Mouse (Mus musculus) embryonic fibroblast, embryonic 13.5 days (primary cell): ENCODE results near the gene Zan. TPM values are rescaled to one million over a fixed set of nuclear protein-coding genes. Genes with fewer than 3 reads are reported as not detected.

ENCODE experiments used
- H3K27ac ChIP-seq: 2 replicates; pipeline ENCODE4 v1.5.1; 2012; ENCODE audit warnings: low read length, control low read depth, inconsistent platforms; ENCODE audit not compliant: insufficient read depth
- H3K4me1 ChIP-seq: 2 replicates; pipeline ENCODE4 v1.6.1; 2011; ENCODE audit warnings: low read length; ENCODE audit not compliant: control insufficient read depth, insufficient read depth
- H3K4me3 ChIP-seq: 2 replicates; pipeline ENCODE4 v1.5.1; 2011; ENCODE audit warnings: mild to moderate bottlenecking, control low read depth, low read length; ENCODE audit not compliant: insufficient read depth
- CTCF ChIP-seq: IDR thresholded peaks from 2 replicates; pipeline ENCODE4 v1.5.1; 2011; ENCODE audit warnings: mild to moderate bottlenecking, control low read depth, low read length, moderate library complexity, borderline replicate concordance; ENCODE audit not compliant: insufficient read depth
- POLR2A ChIP-seq: IDR thresholded peaks from 2 replicates; pipeline ENCODE4 v1.6.1; 2011; ENCODE audit warnings: low read depth, mild to moderate bottlenecking, control low read depth, low read length, moderate library complexity
- polyA plus RNA-seq: library from polyadenylated mRNA; stranded (reverse); fragments of >200 nt; gene quantifications from 2 replicates; pipeline ENCODE4 v1.2.4, GENCODE M21; 2011; ENCODE audit warnings: low read depth; ENCODE audit not compliant: missing spikeins, insufficient read length

The Zan gene
- polyA plus RNA-seq, 1 experiment = 0.19 TPM

GRCm38 (mm10) chr5:137501709-137502666 is 25.1 kb upstream of the Zan start, which contains the start of gene Pop7:
Pop7 (minus strand) TSS chr5:137502518.
- H3K4me3 ChIP-seq = peak within 1 kb of the TSS; percentile 75
- TF ChIP-seq CTCF (peak; percentile 77), POLR2A (peak; percentile 71)
- H3K27ac ChIP-seq = peak within 1 kb of the TSS; percentile 94
- H3K4me1 ChIP-seq = peaks cover 4% of the 10 kb centered on the region; the same call in 1 of the 2 replicates

- Histone ChIP-seq H3K27ac (no peak overlapping the region), H3K4me3 (no peak overlapping the region), H3K4me1 (peaks cover 4% of the 10 kb centered on the region; the same call in 1 of the 2 replicates)
- no peak; the same call in 1 of the 2 replicates for TF ChIP-seq POLR2A
- no peak for TF ChIP-seq CTCF
These were observed 23.3 kb upstream of the Zan start for GRCm38 (mm10) chr5:137500186-137500585.

- TF ChIP-seq POLR2A (no peak), CTCF (no peak)
- Histone ChIP-seq H3K4me1 (no peaks in the 10 kb centered on the region), H3K27ac (no peak overlapping the region), H3K4me3 (no peak overlapping the region)
These were observed 17.0 kb upstream of the Zan start for GRCm38 (mm10) chr5:137493831-137494230.

GRCm38 (mm10) chr5:137491559-137491958 is 14.7 kb upstream of the Zan start:
- TF ChIP-seq POLR2A = no peak
- TF ChIP-seq CTCF = no peak
- no peak overlapping the region for H3K4me3 ChIP-seq
- no peaks in the 10 kb centered on the region for H3K4me1 ChIP-seq
- no peak overlapping the region for H3K27ac ChIP-seq

GRCm38 (mm10) chr5:137487616-137488015 is 10.8 kb upstream of the Zan start:
- H3K4me3 ChIP-seq = no peak overlapping the region

GRCm38 (mm10) chr5:137485851-137486155 is 8.9 kb upstream of the Zan start:
- Histone ChIP-seq H3K4me3 (no peak overlapping the region), H3K4me1 (no peaks in the 10 kb centered on the region), H3K27ac (no peak overlapping the region)
- TF ChIP-seq CTCF = no peak

More at GRCm38 (mm10) chr5:137487616-137488015, 10.8 kb upstream of the Zan start:
- TF ChIP-seq CTCF (no peak), POLR2A (no peak)
- H3K27ac ChIP-seq = no peak overlapping the region
- no peaks in the 10 kb centered on the region for H3K4me1 ChIP-seq

GRCm38 (mm10) chr5:137485071-137485850 is 8.4 kb upstream of the Zan start:
- no peaks in the 10 kb centered on the region for H3K4me1 ChIP-seq
- H3K27ac ChIP-seq = no peak overlapping the region
- no peak overlapping the region for H3K4me3 ChIP-seq
- TF ChIP-seq POLR2A (no peak), CTCF (no peak)

GRCm38 (mm10) chr5:137481897-137482296 is 5.0 kb upstream of the Zan start:
- Histone ChIP-seq H3K4me1 (no peaks in the 10 kb centered on the region), H3K27ac (no peak overlapping the region), H3K4me3 (no peak overlapping the region)
- TF ChIP-seq CTCF = no peak
- TF ChIP-seq POLR2A = no peak

GRCm38 (mm10) chr5:137481138-137481537 is 4.3 kb upstream of the Zan start:
- Histone ChIP-seq H3K4me3 (no peak overlapping the region), H3K27ac (no peak overlapping the region), H3K4me1 (no peaks in the 10 kb centered on the region)
- TF ChIP-seq CTCF (no peak), POLR2A (no peak)

- no peak overlapping the region for H3K27ac ChIP-seq
- H3K4me3 ChIP-seq = no peak overlapping the region
- TF ChIP-seq POLR2A (no peak), CTCF (no peak)
- no peaks in the 10 kb centered on the region for H3K4me1 ChIP-seq
These were observed 2.5 kb downstream of the Zan start for GRCm38 (mm10) chr5:137474351-137474750.
